Mouse (Mus musculus) ES-E14 (cell line): ENCODE data around the gene Dhx38. TPM values are rescaled to one million over a fixed set of nuclear protein-coding genes. Genes with fewer than 3 reads are reported as not detected.

Experiments used
- DNase-seq: peaks from one replicate; pipeline ENCODE4 v3.0.0-alpha.2; 2013; ENCODE audit warnings: low read depth, low spot score
- H3K27ac ChIP-seq: 2 replicates; pipeline ENCODE4 v1.5.1; 2012; ENCODE audit warnings: low read depth, mild to moderate bottlenecking, low read length, moderate library complexity, mixed read lengths; ENCODE audit not compliant: poor library complexity, insufficient read depth, severe bottlenecking
- H3K36me3 ChIP-seq: 2 replicates; pipeline ENCODE4 v1.6.1; 2012; ENCODE audit warnings: mild to moderate bottlenecking, low read length, moderate library complexity, mixed read lengths; ENCODE audit not compliant: control insufficient read depth, poor library complexity, insufficient read depth, severe bottlenecking
- H3K4me1 ChIP-seq, 2 experiments: fragments of 150-350 bp in 1 of 2; sonication (generic) in 1 of 2; 2 replicates each; pipeline ENCODE4 v1.6.1; 2012; ENCODE audit warnings: low read length in 2 of 2, mild to moderate bottlenecking in 1 of 2, mixed read lengths in 1 of 2; ENCODE audit not compliant: control insufficient read depth in 2 of 2, insufficient read depth in 2 of 2, poor library complexity in 1 of 2
- H3K4me3 ChIP-seq, 2 experiments: fragments of 150-350 bp in 1 of 2; sonication (generic) in 1 of 2; 2 replicates each; pipeline ENCODE4 v1.5.1; 2012; ENCODE audit warnings: low read length in 2 of 2, low read depth in 1 of 2, mild to moderate bottlenecking in 1 of 2, mixed read lengths in 1 of 2; ENCODE audit not compliant: insufficient read depth in 1 of 2, poor library complexity in 1 of 2, severe bottlenecking in 1 of 2
- H3K9ac ChIP-seq: 2 replicates; pipeline ENCODE4 v1.6.1; 2012; ENCODE audit warnings: low read depth, mild to moderate bottlenecking, low read length, mixed read lengths; ENCODE audit not compliant: poor library complexity, insufficient read depth, severe bottlenecking
- H3K9me3 ChIP-seq: fragments of 150-350 bp; sonication (generic); 2 replicates; pipeline ENCODE4 v1.6.1; 2012; ENCODE audit warnings: low read depth, mild to moderate bottlenecking, low read length; ENCODE audit not compliant: control insufficient read depth, insufficient read depth
- CHD2 ChIP-seq: IDR thresholded peaks from 2 replicates; pipeline ENCODE4 v1.6.1; 2014; ENCODE audit warnings: mild to moderate bottlenecking, low read depth, low read length, inconsistent platforms
- HCFC1 ChIP-seq: IDR thresholded peaks from 2 replicates; pipeline ENCODE4 v1.6.1; 2012; ENCODE audit warnings: low read length, inconsistent platforms, borderline replicate concordance; ENCODE audit not compliant: insufficient read depth
- MAFK ChIP-seq: IDR thresholded peaks from 2 replicates; pipeline ENCODE4 v1.6.1; 2014; ENCODE audit warnings: mild to moderate bottlenecking, low read depth, low read length, inconsistent platforms; ENCODE audit not compliant: insufficient read depth
- ZC3H11A ChIP-seq: IDR thresholded peaks from 2 replicates; pipeline ENCODE4 v1.6.1; 2012; ENCODE audit warnings: low read depth, mild to moderate bottlenecking, inconsistent platforms, low read length, borderline replicate concordance
- ZNF384 ChIP-seq: IDR thresholded peaks from 2 replicates; pipeline ENCODE4 v1.6.1; 2012; ENCODE audit warnings: low read depth, low read length, inconsistent platforms
- in situ Hi-C, 2 experiments: fragments of 600-800 bp; cut with MboI; formaldehyde crosslinking; loops; one replicate each; pipeline ENCODE4 v1.15.1; 2025; ENCODE audit warnings: low sequenced_read_pairs in 2 of 2, inconsistent platforms in 1 of 2; ENCODE audit not compliant: unreplicated experiment in 2 of 2
- total RNA-seq: library from RNA; depleted of rRNA; stranded (reverse); fragments of 300-350 nt; gene quantifications from 2 replicates; pipeline ENCODE4 v1.2.3, GENCODE M21; 2012

Gene Dhx38
- total RNA-seq, 1 experiment, result 61.8 TPM

DNA sequence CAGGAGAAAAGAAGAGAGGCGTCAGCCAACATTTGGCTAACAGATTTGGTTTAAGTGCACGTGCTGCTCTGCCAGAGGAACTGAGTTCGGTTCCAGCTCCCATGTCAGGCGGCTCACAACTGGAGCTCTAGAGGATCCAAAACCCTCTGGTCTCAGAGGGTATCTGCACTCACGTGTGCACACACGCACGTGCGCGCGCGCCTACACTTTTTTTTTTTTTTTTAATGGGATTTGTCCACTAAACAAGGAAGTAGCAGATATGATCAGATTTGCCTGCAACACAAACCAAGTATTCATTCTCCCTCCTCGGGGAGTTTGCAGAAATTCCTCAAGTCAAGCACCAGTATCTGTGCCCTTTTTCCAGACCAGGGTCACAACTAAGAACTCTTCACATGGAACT, 42.0 kb upstream of the Dhx38 start:
- DNase-seq, result peak; percentile 19
- Histone ChIP-seq H3K9me3 (no peaks in the 10 kb centered on the region), H3K9ac (peak overlapping the region; percentile 87), H3K4me3 (peak overlapping the region; percentile 86 to 94), H3K4me1 (peaks cover 0 to 3% of the 10 kb centered on the region in 2 experiments; a peak in 2 of 4 replicates), H3K36me3 (peaks cover 20% of the 10 kb centered on the region), H3K27ac (no peak overlapping the region)
- in situ Hi-C loops, result no loop called here
- TF ChIP-seq HCFC1 (no peak), ZNF384 (peak; percentile 71; the same call in 1 of the 2 replicates)

DNA sequence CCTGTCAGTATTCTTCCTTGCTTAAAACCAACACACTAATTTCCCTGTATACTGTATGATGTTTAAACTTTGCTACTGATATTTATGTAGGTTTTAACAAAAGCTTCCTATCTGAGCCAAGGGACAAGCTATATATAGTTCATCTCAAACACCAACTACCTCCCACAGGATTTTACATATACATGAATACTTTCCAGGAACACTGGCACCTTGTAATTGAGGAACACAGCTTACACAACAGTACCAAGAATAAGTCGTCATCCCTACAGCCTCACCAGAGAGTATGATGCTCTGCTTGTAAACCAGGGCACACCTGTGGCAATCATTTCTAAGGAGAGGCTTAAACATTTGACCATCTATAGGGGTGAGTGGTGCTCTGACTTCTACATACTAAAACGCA, 41.1 kb upstream of the Dhx38 start:
- DNase-seq, result no peak
- no peak overlapping the region for H3K4me3 ChIP-seq
- H3K4me1 ChIP-seq, result peaks cover 0 to 3% of the 10 kb centered on the region in 2 experiments; a peak in 2 of 4 replicates
- H3K9ac ChIP-seq, result no peak overlapping the region
- no peaks in the 10 kb centered on the region for H3K9me3 ChIP-seq
- H3K27ac ChIP-seq, result no peak overlapping the region
- in situ Hi-C loops, result no loop called here
- peaks cover 26% of the 10 kb centered on the region for H3K36me3 ChIP-seq
- no peak for TF ChIP-seq CHD2
- TF ChIP-seq ZC3H11A, result no peak
- no peak for TF ChIP-seq HCFC1
- TF ChIP-seq ZNF384, result no peak
- no peak for TF ChIP-seq MAFK

DNA sequence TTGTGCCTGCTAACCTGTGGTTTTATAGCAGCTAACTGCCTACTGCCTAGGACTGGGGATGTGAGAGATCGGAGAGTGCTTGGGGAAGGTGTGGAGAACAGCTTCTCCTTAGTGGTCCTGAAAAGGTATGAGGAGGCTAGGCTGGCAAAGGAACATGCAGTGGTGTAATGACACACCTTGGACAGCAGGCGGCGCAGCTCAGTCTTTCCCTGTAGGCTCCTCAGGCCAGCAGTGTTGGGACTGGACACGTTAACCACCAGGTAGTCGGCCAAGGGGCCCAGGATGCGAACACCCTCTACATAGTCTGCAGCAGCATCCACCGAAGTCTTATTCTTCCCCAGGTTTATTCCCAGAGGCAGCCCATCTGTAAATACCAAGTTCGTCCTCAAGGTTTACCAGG, 30.2 kb upstream of the Dhx38 start:
- Histone ChIP-seq H3K4me1 (no peaks in the 10 kb centered on the region), H3K27ac (no peak overlapping the region), H3K9ac (no peak overlapping the region), H3K4me3 (no peak overlapping the region), H3K9me3 (no peaks in the 10 kb centered on the region), H3K36me3 (peaks cover 43% of the 10 kb centered on the region)
- TF ChIP-seq ZNF384, result no peak
- TF ChIP-seq MAFK, result no peak
- TF ChIP-seq ZC3H11A, result no peak
- no peak for TF ChIP-seq HCFC1
- TF ChIP-seq CHD2, result no peak
- in situ Hi-C loops, result no loop called here
- peak; percentile 48 for DNase-seq

DNA sequence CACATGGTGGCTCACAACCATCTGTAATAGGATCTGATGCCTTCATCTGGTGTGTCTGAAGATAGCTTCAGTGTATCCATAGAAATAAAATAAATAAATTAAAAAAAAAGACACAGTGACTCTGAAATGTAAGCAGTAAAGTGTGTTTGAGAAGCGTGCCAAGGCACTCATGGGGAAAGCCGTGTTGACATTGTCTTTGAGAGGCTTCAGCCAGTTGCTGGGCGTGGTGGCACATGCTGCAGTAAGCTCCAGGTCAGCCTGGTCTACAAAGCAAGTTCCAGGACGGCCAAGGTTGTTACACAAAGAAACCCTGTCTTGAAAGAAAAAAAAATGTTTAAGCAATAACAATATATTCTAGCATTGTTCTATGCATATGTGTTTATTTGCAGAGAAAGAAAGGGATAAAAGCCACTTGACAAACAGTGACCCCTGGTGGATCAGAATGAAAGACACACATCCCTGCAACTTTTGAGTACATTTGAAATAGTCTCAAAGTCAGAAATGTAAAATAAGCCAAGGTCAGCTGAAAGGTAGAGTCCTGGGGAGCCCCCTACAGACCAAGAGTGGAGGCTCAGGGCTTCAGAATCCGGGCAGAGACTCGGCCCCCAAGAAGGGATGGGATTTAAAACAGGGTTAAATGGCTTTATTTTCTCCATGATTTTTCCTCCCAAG, 27.6 kb upstream of the Dhx38 start:
- no peak overlapping the region for H3K27ac ChIP-seq
- DNase-seq, result peak; percentile 25
- H3K36me3 ChIP-seq, result peaks cover 33% of the 10 kb centered on the region
- no peaks in the 10 kb centered on the region for H3K4me1 ChIP-seq
- H3K4me3 ChIP-seq, result no peak overlapping the region
- no peaks in the 10 kb centered on the region for H3K9me3 ChIP-seq
- in situ Hi-C loops, result no loop called here
- no peak overlapping the region for H3K9ac ChIP-seq
- TF ChIP-seq CHD2, result no peak
- no peak for TF ChIP-seq MAFK

DNA sequence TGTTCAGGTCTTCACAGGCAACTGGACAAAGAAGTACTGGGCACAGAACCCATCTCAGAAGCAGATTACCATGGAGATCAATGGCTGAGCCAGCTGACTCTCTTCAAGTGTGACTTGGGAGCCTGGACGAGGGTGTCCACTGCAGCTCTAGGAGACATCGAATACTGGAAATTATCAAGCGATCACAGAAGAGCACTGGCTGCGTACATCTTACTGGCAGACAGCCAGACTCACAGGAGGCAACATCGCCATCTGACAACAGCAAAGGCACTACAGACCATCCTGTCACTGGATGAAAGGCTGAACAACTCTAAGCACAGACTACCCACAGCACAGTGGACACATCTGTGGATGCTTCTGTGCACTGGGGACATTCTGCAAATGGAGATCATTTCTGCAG, 26.5 kb upstream of the Dhx38 start:
- Histone ChIP-seq H3K27ac (no peak overlapping the region), H3K9me3 (no peaks in the 10 kb centered on the region), H3K4me1 (peaks cover 0 to 2% of the 10 kb centered on the region in 2 experiments; a peak in 1 of 4 replicates), H3K4me3 (no peak overlapping the region), H3K36me3 (peaks cover 33% of the 10 kb centered on the region), H3K9ac (no peak overlapping the region)
- in situ Hi-C loops, result no loop called here
- no peak for DNase-seq
- TF ChIP-seq ZNF384 (no peak), HCFC1 (no peak), ZC3H11A (no peak)
